Mouse (Mus musculus) stomach, embryonic 16.5 days (tissue): ENCODE measurements around the gene H2afy2. TPM values are rescaled to one million over a fixed set of nuclear protein-coding genes. Genes with fewer than 3 reads are reported as not detected.

ENCODE experiments used
- microRNA-seq: library from miRNA; unstranded; fragments of <30 nt; microRNA quantifications from one replicate; pipeline ENCODE4, GENCODE M21; 2016
- polyA plus RNA-seq: library from polyadenylated mRNA; unstranded; fragments of >200 nt; fragmentation: Nextera tagmentation; extraction: Ambion mirVana; gene quantifications from 2 replicates; pipeline ENCODE4 v1.2.1, GENCODE M21; 2015

The H2afy2 gene
- polyA plus RNA-seq, 1 experiment from 2014 or later: 86.3 TPM

Small RNA genes lying within 50 kb of the gene (microRNA-seq; reads per million reads assigned to microRNA genes)
- not detected for gene Mir5108

Other genes starting within 250 kb of the H2afy2 start
- gene Npffr1, start 188.7 kb downstream of the H2afy2 start, polyA plus RNA-seq: 0.06 and 0.09 TPM in 2 replicates
- gene Ppa1, start 135.6 kb downstream of the H2afy2 start, polyA plus RNA-seq: 156 and 158 TPM in 2 replicates
- 232 and 247 TPM in 2 replicates for gene Sar1a, start 103.8 kb downstream of the H2afy2 start, polyA plus RNA-seq
- gene Tysnd1, start 88.6 kb downstream of the H2afy2 start, polyA plus RNA-seq: 11.7 and 14.5 TPM in 2 replicates
- gene Aifm2, start 68.9 kb downstream of the H2afy2 start, polyA plus RNA-seq: 16.0 and 16.2 TPM in 2 replicates
- gene Col13a1, start 195.0 kb upstream of the H2afy2 start, polyA plus RNA-seq: 2.2 and 4.0 TPM in 2 replicates